Mouse (Mus musculus) gonadal fat pad, adult 2 months (tissue): Measurements from ENCODE around the gene Osr1. TPM values are rescaled to one million over a fixed set of nuclear protein-coding genes. Genes with fewer than 3 reads are reported as not detected.

Experiments
- DNase-seq: peaks from one replicate; pipeline ENCODE4 v3.0.0-alpha.2; 2012; ENCODE audit warnings: low read depth
- polyA plus RNA-seq: library from polyadenylated mRNA; depleted of rRNA; stranded (reverse); fragments of >200 nt; gene quantifications from 2 replicates; pipeline ENCODE4 v1.2.3, GENCODE M21; 2012; rRNA removed

The Osr1 gene
- 15.5 and 32.6 TPM in 2 replicates for polyA plus RNA-seq

DNA sequence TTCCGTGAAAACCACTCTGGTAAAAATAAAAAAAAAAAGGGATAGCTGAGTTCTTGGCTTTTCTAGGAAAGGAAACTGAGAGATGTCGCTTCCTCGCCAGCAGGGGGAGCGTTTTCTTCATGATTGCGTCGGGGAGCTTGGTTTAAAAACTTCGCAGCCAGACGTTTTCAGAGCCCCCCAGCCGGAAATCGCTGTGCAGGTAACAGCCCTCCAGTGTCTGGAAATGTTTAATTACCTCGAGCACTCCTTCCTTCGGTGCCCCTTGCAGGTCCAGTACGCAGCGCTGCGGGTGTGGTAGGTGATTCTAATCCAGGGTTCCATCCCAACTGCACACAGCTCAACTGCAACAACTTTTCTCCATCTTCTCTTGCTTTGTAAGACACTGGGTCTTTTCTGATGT, at the start of gene Osr1:
Gene Osr1, plus strand, starts transcription at position 146 of the 400 bp plus-strand sequence.
- DNase-seq = no peak

- DNase-seq = no peak
Measured at GRCm38 (mm10) chr12:9550328-9550727, 19.6 kb upstream of the Osr1 start.

GRCm38 (mm10) chr12:9564956-9565355, 5.0 kb upstream of the Osr1 start:
- no peak for DNase-seq

- no peak for DNase-seq
Measured at GRCm38 (mm10) chr12:9570496-9570995, 630 bp downstream of the Osr1 start.

- no peak for DNase-seq
Measured at GRCm38 (mm10) chr12:9571276-9571940, 1.5 kb downstream of the Osr1 start.

GRCm38 (mm10) chr12:9572022-9572421, 2.1 kb downstream of the Osr1 start:
- DNase-seq = no peak

DNA sequence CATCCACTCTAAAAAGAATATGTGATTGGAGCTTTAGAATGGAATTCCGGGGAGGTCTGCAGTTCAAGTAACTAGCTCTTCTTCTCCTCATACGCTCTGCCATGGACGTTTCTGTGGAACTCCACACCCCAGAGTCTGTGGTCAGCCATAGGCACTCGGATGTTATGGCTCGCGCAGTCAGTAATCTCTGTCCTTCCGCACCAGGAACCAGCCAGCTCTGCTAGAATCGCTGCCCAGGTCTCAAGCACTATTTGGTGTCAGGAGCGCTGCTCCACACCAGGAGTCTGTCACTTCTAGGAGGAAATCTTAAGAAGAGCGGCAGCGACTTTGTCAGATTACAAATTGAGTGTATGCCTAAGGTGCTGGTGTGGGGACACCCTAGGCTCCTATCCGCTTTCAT, 3.8 kb downstream of the Osr1 start:
- no peak for DNase-seq

DNA sequence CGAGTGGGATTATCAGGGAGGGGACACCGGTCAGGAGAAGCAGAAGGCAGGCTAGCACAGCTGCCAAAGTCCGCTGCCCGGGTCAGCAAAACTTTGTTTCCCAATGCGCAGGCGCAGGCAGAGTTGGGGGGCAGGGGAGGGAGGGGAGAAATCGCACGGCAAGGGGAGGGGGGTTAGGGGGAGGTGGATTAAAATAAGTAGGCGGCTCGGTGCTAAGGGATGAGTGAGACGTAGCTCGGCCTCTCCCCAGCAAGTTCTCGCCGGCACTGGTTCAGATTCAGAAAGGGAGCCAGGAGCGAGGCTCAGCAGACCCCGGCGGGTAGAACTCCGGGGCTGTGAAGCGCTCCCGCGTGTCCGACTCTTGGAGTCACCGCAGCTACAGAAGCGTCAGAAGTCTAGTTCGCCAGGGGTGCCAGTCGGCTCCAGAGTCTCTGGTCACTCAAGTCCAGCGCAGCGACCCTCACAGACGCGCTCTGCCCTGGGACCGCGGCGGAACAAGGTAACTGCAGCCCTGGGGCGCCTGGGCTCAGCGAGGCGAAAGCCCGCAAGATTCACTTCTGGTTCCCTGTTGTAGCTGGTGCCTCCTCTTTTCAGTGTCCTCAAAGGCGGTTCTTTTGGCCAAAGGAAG, 4.4 kb downstream of the Osr1 start:
- DNase-seq = no peak

- DNase-seq = no peak
Measured at GRCm38 (mm10) chr12:9575158-9576042, 5.5 kb downstream of the Osr1 start.

DNA sequence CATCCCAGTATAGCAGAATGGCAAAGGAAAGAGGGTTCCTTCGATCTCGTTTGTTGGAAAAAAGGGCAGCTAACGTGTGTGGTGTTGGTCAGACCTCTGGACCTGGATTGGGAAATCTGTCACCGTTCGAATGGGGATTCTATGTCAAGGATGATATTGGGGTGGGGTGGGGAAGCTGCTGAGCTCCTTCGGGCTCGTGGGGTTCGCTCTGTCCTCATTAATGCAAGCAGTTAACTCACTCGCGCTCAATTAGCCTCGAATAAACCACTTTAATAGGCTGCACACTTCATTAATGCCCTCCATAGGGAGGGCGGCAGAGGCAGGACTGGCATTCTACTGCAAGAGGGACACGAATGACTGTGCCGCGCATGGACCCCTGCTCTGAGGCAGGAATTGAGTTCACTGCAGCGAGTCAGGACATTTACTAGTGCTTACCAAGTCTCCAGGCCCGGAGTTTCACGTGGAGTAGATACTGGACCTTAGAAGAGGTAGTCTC, 6.2 kb downstream of the Osr1 start:
- DNase-seq = no peak

DNA sequence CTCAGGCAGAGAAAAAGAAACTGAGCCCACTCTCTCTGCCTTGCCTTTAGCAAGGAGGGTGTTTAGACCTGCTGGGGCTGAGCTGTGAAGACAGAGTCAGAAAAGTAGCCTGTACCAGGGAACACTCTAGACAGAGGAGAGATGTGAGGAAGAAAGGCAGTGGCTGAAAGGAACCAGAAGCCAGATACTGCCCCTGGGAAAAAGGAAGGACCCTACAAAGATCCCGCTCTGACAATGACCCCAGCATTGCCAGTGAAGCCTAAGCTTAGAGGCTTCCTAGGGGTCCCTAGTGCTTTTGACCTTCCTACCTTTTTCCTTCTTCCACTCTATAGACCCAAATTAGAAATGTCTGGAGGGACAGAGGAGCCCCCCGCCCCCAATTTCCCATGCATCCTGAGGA, 7.7 kb downstream of the Osr1 start:
- no peak for DNase-seq

- no peak for DNase-seq
Measured at GRCm38 (mm10) chr12:9578591-9578990, 8.7 kb downstream of the Osr1 start.

DNA sequence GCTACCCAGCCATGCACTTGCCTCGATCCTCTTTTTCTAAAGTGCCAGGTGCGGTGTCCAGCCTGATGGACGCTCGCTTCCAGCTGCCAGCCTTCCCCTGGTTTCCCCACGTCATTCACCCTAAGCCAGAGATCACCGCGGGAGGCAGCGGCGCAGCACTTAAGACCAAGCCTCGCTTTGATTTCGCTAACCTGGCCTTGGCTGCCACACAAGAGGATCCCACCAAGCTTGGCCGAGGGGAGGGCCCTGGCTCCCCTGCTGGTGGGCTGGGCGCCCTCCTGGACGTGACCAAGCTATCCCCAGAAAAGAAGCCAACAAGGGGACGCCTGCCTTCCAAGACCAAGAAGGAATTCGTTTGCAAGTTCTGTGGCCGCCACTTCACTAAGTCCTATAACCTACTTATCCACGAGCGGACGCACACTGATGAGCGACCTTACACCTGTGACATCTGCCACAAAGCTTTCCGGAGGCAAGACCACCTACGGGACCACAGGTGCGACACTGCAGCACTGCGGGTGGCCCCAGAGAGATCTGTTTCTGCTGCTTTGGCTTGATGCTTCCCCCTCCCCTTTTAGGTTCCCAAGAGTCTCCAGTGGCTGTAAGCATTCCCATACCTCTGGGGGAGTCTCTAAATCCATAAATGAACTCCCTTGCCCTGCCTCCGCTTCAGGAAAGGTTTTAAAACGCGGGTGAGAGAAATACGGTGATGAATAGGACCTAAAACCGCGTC, 9.6 kb downstream of the Osr1 start:
- no peak for DNase-seq

DNA sequence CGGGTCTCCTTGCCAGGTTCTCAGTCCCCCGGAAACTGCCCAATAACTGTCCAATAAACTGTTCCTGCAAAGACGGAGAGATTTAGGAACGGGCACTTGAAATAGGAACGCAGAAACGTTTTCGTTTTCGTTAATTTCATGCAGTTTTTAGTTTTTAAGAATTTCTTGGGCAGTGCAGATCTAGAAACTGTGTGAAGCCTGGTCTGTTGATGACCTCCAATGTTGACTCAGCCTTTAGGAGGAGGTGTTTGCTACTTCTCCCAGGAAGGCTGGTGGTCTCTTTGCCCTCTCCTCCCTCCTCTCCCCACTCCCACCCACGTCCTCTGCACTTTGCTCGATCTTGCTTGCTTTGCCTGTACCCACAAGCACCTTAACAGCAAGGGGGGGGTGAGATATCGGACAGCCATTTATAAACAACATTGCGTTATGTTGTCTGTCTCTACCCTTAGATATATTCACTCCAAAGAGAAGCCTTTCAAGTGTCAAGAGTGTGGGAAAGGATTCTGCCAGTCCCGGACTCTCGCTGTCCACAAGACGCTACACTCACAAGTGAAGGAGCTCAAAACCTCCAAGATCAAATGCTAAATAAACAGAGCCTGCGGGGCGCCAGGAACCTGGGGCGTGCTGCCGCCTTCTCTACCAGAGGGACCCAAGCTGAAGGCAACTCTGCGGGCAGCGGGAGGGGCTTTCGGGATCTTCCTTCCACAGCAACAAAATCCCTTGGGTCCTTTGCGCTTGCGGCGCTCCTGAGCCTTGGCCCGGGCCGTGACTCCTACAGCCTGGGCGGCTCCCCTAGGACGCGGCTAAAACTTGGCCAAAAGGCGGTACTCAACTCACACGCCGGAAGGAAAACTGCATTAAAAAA, 10.4 kb downstream of the Osr1 start:
- no peak for DNase-seq

GRCm38 (mm10) chr12:9581011-9581410, 11.1 kb downstream of the Osr1 start:
- no peak for DNase-seq

- no peak for DNase-seq
Measured at GRCm38 (mm10) chr12:9581506-9581905, 11.6 kb downstream of the Osr1 start.

GRCm38 (mm10) chr12:9582248-9582995, 12.5 kb downstream of the Osr1 start:
- no peak for DNase-seq

DNA sequence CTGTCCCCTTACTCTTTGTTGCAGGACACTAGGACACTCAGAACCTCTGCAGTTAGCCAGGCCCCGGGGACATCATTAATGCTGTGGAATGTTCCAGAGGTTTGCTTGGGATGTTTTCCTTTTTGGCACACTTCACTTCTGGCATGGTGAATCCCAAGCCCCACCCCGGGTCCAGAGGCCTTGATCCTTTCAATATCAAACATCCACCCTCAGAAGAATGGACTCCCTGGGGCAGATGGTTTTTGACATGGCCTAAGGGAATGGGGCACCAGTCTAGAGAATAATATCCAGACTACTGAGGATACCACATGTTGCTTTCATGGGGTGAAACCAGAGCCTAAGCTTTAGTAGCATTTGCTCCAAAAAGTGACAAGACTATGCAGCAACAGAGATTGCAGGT, 13.5 kb downstream of the Osr1 start:
- DNase-seq = no peak

DNA sequence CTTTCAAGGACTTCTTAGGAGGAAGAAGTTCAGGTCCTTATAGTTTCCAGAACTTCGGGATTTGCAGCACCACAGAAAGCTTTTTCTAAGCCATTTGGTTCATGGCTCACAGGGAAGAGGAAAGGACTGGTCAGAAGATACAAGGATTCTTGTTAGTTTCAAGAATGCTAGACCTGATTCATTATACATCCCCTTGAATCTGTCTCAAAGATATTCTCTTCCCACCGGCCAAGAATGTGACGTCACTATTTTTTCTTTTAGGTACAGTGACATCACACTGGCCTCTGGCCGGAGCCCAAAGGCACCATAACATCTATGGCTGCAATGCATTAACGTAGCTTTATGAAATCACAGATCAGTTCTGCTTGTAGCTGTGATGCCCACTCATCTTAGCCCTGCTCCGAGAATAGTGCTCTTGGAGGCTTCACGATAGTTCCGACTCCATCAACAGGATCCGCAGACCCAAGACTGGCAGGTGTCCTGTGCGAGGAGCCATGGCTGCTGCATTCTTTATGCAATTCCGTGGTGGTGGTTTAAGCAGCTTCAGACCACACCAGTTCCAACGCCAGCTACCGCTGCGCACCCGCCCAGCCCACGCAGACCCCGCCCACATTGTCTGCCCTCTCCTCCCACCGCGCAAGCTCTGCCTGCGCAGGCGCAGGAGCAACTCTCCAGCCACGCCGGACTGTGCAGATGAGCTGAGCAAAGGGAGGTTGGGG, 14.6 kb downstream of the Osr1 start:
- no peak for DNase-seq
